7 mouse cellular contexts compared by ENCODE assay signal in the genomic region with DNA sequence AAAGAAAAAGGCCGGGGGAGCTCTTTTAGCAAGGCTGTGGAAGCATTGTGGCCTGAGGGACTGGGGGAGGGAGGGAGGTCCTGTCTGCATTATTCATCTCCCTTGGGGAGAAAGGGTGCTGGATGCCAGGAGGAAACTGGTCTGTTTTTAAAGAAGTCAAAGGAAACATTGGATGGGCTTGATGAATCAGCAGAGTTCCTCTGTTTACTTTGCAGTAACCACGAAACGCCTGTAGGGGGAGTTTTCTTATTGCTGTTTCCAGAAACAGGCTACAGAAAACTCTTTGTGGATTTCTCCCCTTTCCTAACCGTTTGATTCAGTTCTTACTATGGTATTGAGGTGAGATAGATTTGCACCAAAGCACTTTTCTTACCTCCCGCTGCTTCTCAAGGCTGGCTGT.
DNase-seq lines count a peak whose midpoint lies in the region; TF ChIP-seq lines count a peak whose summit lies in the region.

No protein-coding gene starts in this region.

- 30% methylated on average over 5 of the region's 5 CpGs for WGBS in thymus, adult 2 months
- 35% methylated on average over 5 of the region's 5 CpGs for WGBS in limb, embryonic 10.5 days

- H3K27me3 ChIP-seq in thymus, adult 2 months (ENCODE audit: control insufficient read depth, insufficient read depth, low read length): no peaks in the 10 kb centered on the region
- peaks cover 8% of the 10 kb centered on the region for H3K27me3 ChIP-seq in limb, embryonic 10.5 days (ENCODE audit: low read depth, poor library complexity, severe bottlenecking)

- no peaks in the 10 kb centered on the region for H3K9me3 ChIP-seq in limb, embryonic 10.5 days (replicated peaks)

- no peaks in the 10 kb centered on the region for H3K4me1 ChIP-seq in thymus, adult 2 months (replicated peaks; ENCODE audit: control insufficient read depth, insufficient read depth, low read length)
- H3K4me1 ChIP-seq in limb, embryonic 10.5 days: peaks cover 45% of the 10 kb centered on the region

- peak; percentile 25 for DNase-seq in thymus, adult 2 months
- DNase-seq in thymus, adult 18-20 months: no peak
- peak; percentile 37 for DNase-seq in brain, embryonic 18.5 days (ENCODE audit: low read depth, low spot score)
- peak; percentile 80 for DNase-seq in forelimb bud, embryonic 11.5 days (ENCODE audit: low read depth, low spot score)
- peak; percentile 32 to 57 for DNase-seq in kidney, adult 8-10 months
- DNase-seq in limb, embryonic 10.5 days (ENCODE audit: low spot score): peak; percentile 59
- peak; percentile 7 to 15 for DNase-seq in right cerebral cortex, postnatal 36 days (ENCODE audit: low spot score in 2 of 2)

- no peak overlapping the region for H3K4me3 ChIP-seq in thymus, adult 2 months (ENCODE audit: control insufficient read depth, insufficient read depth, low read length)
- no peak overlapping the region for H3K4me3 ChIP-seq in limb, embryonic 10.5 days

- H3K27ac ChIP-seq in thymus, adult 2 months (ENCODE audit: control insufficient read depth, insufficient read depth, low read length): no peak overlapping the region
- peak overlapping the region; percentile 73 for H3K27ac ChIP-seq in limb, embryonic 10.5 days

- H3K36me3 ChIP-seq in thymus, adult 2 months (ENCODE audit: control insufficient read depth, insufficient read depth, low read length): no peaks in the 10 kb centered on the region
- H3K36me3 ChIP-seq in limb, embryonic 10.5 days: no peaks in the 10 kb centered on the region

- no peak for TF ChIP-seq POLR2A in thymus, adult 2 months (IDR thresholded peaks at IDR 0.05; ENCODE audit: control insufficient read depth, extremely low read depth, insufficient read depth, low read length, poor library complexity)

- no peak for TF ChIP-seq CTCF in thymus, adult 2 months (IDR thresholded peaks at IDR 0.05; ENCODE audit: borderline replicate concordance, control insufficient read depth, extremely low read depth, insufficient read depth, low read length, poor library complexity)

Comparison
In these comparisons a context has a peak if more than half of its experiments do, and no peak if none do; other contexts are left out.
1. DNase-seq: peak in thymus, adult 2 months (single experiment), brain, embryonic 18.5 days (single experiment), forelimb bud, embryonic 11.5 days (single experiment), kidney, adult 8-10 months (2 of 2), limb, embryonic 10.5 days (single experiment) and right cerebral cortex, postnatal 36 days (2 of 2); none in thymus, adult 18-20 months (0 of 2).